Mouse (Mus musculus) kidney, postnatal 4 days (tissue): Measurements from ENCODE around the gene Moap1.

Experiments
- DNase-seq, 2 experiments: peaks; one replicate each; pipeline ENCODE4 v3.0.0; 2021; ENCODE audit warnings: mixed read lengths in 2 of 2

Moap1 gene

DNA sequence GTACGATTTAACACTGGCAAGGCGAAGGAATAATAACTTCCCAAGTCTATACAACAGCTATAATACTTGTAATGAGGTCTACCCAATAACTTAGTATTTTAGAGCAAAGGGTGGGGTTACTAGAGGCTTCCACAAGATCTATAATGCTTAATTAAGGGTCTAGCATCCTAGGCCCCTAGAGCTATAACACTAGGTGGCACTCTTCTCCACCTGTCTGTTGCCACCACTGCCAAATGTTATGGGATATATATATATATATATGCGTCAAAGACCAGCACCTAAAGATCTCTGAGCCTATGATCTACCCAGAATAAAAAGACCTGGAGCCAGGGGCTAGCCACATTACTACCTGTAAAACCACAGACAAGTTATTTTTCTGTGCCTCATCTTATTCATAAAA lies 3.2 kb downstream of the Moap1 start:
- DNase-seq = no peak

DNA sequence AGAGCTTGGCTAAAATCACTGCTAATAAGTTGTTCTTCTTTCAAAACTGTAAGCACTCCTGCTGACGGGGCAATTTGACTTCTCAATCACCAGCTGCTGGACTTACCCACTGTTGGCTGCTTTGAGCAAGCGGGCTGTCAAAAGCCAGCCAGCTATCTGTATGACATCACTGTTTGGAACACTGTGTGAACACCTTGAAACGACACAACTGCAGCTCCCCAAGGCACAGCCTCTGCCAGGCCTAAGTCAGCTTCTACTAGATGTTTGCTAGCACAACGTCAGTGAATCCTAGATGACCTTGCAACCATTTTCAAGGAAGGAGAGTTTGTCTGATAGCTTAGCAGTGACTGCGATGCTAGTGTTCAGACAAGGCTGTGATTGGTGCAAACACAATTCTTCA lies 4.4 kb downstream of the Moap1 start:
- DNase-seq = no peak

DNA sequence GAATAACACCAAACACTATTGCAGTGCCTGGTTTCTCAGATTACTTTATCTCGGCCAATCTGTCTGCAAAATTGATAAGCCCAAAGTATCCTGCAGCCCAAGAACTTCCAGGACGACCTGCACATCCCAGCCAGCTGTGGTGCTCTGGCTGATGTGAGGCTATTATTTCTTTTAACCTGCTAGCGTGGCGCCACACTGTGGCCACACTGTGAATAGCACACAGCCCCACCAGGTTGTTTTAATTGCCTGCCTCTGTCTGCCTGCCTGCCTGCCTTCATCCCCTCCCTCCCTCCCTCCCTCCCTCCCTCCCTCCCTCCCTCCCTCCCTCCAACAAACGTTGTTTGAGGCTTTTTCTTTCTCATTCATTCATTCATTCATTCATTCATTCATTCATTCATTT lies 10.1 kb downstream of the Moap1 start:
- DNase-seq = peak; percentile 81 to 87

GRCm38 (mm10) chr12:102730798-102731619 lies 12.5 kb downstream of the Moap1 start:
- peak; percentile 21 to 43 for DNase-seq

DNA sequence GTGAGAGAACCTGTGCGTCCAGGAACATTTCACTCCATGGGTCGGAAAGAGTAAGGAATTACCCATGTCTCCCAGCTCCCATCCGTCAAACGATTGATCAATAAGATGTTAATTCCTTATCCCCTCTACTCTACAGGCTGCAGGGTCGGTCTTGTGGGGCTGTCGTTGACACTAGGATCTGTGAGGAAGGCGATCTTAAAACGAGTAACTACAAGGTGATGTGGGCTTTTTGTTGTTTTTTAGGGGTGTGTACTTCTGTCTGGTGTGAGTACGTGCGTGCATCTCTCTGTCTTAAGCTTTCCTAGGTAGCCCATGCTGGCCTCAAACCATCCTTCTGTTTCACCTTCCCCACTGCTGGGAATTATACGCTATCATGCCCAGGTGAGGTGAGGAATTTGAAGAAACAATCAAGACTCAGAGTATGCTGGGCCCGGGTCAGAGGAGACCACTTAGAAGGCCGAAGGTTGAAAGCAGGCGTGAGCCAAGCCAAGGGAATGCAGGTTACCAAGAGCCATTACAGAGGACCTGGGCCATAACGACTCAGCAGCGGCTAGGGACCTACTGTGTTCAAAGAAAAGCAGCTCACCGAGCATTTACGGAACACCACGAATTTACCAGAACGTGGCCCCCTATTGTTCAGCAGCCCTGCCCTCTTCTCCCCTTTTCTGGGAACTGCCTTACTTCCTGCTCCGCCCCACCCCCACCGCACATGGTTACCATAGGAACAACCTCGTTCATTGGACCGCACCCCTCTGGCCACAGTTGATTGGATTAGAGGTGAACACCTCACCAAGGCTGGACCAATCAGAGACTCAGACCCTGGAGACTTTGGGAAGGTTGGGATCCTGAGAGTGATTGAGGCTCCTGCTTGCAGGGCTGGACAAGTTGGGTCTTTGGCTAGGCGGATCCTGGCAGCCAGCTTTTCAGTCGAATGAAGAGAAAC lies 13.3 kb downstream of the Moap1 start:
- peak; percentile 88 to 93 for DNase-seq

DNA sequence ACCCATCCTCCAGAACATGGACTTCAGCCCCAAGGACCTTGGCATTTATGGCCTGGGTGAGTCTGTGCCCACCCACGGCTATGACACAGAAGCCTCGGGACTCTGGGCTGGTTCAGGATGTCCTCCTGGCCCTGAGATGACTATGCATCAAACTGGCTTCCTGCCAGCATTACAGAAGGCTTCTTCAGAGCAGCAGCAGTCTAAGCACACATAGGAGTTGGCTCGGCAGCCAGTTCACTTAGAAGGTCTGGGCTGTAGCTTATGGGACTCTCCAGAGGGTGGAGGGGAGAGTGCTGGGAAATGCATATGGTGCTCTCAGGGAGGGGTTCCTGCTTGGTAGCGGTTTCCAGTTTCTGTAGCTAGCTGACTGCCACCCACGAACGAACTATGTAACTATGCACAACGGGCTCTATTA lies 17.7 kb downstream of the Moap1 start:
- no peak for DNase-seq

GRCm38 (mm10) chr12:102725146-102725545 lies 18.3 kb downstream of the Moap1 start:
- DNase-seq = no peak

- no peak for DNase-seq
Measured at GRCm38 (mm10) chr12:102723861-102724260, 19.6 kb downstream of the Moap1 start.

DNA sequence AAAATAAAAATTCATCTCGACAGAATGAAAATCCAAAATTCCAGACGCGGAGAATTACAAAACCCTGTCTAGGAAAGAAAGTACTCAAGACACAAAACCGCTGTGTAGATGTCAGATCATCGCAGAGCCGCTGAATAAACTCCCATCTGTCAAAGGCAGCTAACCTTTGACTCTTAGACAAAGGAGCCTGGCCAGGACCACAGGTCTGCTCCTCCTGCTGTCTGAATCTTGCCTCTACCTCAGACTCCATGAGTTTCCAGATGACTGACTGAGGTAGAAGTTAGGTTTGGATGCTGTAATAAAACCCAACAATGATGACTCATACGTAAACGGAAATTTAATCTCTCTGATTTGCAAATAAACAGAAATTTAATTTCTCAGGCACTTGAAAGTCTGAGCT lies 20.5 kb downstream of the Moap1 start:
- no peak for DNase-seq

DNA sequence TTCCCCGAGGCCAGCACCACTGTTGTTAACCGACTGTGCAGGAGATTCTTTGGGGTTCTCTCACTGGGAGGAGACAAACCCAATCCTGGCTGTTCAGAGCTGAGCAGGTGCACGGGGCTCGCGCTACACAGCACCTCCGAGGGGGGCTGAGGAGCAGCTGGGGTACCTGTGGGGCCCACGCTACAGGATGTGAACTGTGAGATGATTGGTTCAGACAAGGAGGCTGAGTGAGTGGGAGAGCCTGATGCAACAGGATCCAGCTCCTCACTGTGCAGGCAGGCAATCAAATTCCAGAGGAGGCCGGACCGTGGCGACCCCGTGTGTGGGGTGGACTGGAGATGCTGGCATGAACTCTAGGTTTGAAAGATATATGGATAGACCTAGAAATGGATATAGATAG lies 21.0 kb downstream of the Moap1 start:
- DNase-seq = peak; percentile 37 to 58

GRCm38 (mm10) chr12:102719552-102720315 lies 23.7 kb downstream of the Moap1 start:
- DNase-seq = peak; percentile 66 to 71

GRCm38 (mm10) chr12:102714654-102715395 lies 28.6 kb downstream of the Moap1 start:
- DNase-seq = no peak

GRCm38 (mm10) chr12:102714116-102714515 lies 29.3 kb downstream of the Moap1 start:
- DNase-seq = no peak

DNA sequence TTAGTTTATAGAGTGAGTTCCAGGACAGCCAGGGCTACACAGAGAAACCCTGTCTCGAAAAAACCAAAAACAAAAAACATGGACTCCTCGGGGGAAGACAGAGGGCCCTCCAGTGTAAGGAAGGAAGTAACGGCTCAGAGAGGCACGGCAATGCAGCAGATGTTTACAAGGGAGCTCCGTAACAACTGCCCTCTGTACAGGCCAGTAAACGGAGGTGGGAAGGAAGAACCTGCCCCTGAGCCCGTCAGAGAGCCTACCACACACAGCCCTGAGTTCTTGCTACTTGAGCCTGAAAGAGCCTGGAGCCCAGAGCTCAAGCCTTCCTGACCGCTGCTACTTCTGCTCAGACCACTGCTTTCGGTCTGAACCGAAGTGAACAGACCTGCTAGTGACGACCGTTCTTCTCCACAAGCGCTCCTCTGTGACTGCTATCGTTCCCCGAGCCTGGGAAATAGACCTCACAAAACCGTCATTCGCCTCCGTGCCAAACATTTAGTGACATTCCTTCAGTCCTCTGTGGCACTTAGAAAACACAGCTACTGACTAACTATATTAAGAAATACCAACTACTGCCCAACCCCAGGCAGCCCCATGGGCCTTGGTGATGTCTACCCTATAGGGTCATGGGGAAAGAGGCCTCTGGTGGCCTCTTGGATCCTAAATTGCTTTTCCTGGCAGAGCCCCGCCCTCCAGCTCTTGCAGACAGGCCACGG lies 30.2 kb downstream of the Moap1 start:
- DNase-seq = no peak

DNA sequence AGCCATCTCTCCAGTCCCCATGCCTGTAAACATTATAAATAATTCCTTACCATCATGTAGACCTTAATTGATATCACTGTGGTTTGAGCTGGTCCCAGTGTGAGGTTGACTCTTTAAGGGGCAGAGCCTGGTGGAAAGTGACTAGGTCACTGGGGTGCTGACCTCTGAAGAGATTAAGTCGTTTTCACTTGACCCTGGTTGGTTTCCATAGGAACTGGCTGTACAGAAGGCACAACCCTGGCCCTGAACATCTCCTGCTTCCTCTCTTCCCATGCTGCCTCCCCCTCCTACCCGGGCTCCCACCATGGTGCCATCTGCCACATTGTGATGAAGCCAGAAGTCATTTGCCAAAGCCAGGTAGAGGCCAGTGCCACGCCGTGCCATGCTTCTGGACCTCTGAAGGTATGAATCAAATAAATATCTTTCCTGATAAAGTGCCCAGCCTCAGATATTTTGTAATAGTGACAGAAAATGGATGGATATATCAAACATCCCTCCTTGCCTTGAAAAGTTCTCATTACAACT lies 32.5 kb downstream of the Moap1 start:
- DNase-seq = no peak

DNA sequence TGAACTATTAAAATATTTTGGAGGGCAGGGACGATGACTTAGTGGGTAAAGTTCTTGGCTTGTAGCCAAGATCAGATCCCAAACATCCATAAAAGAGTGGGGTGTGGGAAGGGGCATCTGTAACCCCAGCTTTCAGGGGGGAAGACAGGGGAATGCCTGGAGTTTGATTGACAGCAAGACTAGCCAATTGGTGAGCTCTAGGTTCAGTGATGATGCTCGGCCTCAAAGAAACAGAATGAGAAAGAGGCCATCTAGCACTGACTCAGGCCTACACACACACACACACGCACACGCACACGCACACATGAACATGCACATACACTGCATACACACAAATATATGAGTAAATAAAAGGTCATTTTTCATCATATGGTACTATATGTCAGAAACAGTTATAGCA lies 33.6 kb downstream of the Moap1 start:
- DNase-seq = no peak

DNA sequence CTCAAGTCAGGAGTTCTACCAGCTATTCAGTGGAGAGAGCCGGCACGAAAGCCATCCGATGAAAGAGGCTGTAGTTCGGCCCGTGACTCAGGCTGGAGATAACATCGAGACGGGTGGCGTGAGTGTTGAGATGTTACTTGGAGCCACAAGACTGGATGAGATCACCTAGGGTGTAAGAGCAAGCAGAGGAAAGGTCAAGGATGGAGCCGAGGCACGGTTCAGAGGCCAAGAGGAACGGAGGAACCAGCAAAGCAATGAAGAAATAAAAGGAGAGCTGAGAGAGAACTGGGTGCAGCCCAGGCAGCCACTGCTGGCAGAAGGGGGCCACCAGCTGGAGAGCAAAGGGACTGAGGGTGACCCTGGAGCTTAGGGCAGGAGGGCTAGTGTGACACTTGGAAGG lies 35.2 kb downstream of the Moap1 start:
- DNase-seq = peak; percentile 50 to 67

GRCm38 (mm10) chr12:102706833-102707463 lies 36.5 kb downstream of the Moap1 start:
- no peak for DNase-seq

GRCm38 (mm10) chr12:102705906-102706640 lies 37.4 kb downstream of the Moap1 start:
- no peak for DNase-seq
